Mouse (Mus musculus): Measurements from ENCODE around the gene Wfdc8. TPM values are rescaled to one million over a fixed set of nuclear protein-coding genes. Genes with fewer than 3 reads are reported as not detected.
"Not testable (repeated sequence)": the region's sequence is repeated elsewhere in the genome, so short reads cannot be mapped to it uniquely, and the experiment has no call there.

Wfdc8 gene
- not detected for total RNA-seq (2021)
- long read RNA-seq, experiment 1, result 0 reads
- long read RNA-seq, experiment 2, result 0 reads

DNA sequence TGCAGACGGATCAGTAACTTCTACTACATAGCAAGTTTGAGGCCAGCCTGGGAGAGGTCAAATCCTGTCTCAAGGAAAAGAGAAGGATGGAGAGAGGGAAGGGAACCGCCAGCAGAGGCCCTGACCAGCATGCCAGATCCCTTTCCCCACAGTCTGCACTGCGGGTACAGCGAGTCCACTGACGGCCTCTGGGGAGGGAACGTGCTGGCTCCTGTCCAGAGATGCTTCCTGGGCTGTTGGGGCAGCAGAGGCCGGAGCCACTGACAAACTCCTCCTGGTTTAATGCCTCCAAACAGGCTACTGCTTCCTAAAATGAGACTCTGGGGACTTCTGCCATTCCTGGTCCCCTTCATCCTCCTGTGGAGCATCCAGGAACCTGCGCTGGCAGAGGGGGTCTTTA is at the start of gene Wfdc8, which contains the start of gene Wfdc6b:
Gene Wfdc8, minus strand, starts transcription at position 156 of the 400 bp plus-strand sequence.
Gene Wfdc6b, plus strand, starts transcription at position 52 of the 400 bp plus-strand sequence.
- intact Hi-C loops (cut with DNase I), result not testable (repeated sequence)
- peak; percentile 64 for DNase-seq

DNA sequence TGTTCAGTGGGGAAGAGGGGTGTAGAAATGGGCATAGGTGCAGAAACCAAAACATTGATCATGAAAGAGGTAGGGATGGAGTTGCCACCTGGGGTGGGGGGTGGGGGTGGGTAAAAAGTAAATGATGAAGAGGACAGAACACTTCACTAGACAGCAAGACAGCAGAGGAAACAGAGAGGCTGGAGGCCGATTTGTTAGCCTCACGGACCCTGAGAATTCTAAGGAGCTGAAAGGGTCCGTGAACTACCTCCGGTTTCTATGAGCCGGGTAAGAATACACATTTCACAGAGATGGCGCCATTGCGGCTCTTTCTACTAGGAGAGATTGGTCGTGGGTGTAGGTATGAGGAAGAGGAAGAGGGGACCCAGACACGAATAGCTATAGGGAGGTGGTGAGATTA is 43.1 kb upstream of the Wfdc8 start, which contains the start of gene Wfdc9:
Gene Wfdc9, minus strand, starts transcription at position 101 of the 400 bp plus-strand sequence.
- intact Hi-C loops (cut with DNase I), result no loop called here
- no peak for DNase-seq

- intact Hi-C loops (cut with DNase I), result no loop called here
- DNase-seq, result peak; percentile 30 to 62
Observed at GRCm38 (mm10) chr2:164655858-164656257, 42.4 kb upstream of the Wfdc8 start, which contains the start of gene Wfdc10. Gene Wfdc10, plus strand, starts transcription at chr2:164656046.

DNA sequence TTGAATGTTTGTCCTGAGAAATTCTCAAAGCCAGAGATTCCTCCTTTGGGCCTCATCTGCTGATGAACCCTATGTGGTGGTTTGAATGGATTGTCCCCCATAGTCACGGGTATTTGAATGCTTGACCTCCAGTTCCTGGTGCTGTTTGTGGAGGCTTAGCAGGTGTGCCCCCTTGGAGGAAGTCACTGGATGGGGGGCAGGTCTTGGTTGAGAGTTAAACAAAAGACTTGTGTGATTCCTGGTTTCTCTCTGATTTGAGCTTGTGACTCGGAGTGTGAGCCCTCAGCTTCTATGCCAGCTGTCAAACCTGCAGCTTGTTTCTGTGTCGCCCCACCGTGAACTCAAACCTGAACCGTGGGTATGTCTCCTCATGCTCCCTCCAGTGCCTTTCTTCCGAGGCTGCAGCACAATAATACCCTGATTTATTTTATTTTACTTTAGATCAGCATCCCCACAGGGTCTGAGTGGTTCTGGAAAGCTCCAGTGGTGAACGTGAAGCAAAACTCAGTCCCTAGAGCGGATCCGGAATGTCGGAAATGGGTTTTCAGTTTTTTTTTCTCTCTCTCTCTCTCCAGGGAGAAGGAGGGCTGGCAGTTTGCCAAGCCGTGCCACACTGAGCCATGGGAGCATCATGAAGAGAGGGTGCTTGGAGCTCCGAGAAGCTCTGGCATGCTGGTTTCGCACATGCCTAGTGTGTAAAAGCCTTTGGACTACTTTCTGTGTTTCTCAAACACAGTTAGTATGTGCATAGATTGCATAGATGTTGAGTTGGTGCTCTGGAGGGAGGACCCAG is 28.7 kb upstream of the Wfdc8 start:
- no peak for DNase-seq
- intact Hi-C loops (cut with DNase I), result no loop called here

- intact Hi-C loops (cut with DNase I), result no loop called here
- DNase-seq, result peak in 1 of 2 experiments; percentile 10
Observed at GRCm38 (mm10) chr2:164641129-164641528, 27.7 kb upstream of the Wfdc8 start.

DNA sequence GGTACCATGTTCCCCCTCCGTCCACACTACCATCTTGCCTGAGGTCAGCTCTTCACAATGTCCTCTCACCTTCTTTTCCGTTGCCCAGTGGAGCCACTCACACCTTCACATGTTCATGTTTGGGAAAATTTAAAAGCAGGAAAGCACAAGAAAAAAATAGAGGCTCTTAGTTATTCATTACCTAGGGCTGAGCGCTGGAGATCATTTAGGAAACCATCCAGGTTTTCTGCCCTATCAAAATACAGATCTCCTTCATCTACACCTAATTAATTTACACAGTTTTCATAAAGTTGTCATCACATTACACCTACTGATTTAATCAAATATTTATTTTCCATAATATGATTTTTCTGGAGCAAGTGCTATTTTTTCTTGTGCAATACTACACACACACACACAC is 25.3 kb upstream of the Wfdc8 start, which contains the start of gene Wfdc16:
Gene Wfdc16, minus strand, starts transcription at position 101 of the 400 bp plus-strand sequence.
- intact Hi-C loops (cut with DNase I), result no loop called here
- no peak for DNase-seq

GRCm38 (mm10) chr2:164635266-164635665 is 21.8 kb upstream of the Wfdc8 start:
- no peak for DNase-seq
- intact Hi-C loops (cut with DNase I), result no loop called here

- intact Hi-C loops (cut with DNase I), result no loop called here
- no peak for DNase-seq
Observed at GRCm38 (mm10) chr2:164621775-164622174, 8.3 kb upstream of the Wfdc8 start.

DNA sequence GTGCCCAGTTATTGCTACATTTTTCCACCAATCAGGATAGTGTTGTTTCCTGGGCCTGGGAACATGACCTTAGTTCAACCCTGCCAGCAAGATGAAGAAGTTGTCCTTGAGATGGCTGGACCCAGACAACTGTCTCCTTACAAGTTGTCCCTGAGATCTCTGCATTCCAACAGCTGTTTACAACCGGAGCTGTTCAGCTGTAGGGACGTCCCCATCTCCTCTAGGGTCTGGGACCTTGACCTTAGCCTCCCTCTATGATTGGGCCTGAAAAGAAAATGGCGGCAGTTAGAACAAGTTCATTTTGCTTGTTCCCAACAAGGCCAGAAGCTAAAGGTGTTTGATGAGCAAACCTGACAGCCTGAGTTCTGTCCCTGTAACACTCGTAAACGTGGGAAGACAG is 5.6 kb upstream of the Wfdc8 start:
- DNase-seq, result no peak
- intact Hi-C loops (cut with DNase I), result no loop called here

DNA sequence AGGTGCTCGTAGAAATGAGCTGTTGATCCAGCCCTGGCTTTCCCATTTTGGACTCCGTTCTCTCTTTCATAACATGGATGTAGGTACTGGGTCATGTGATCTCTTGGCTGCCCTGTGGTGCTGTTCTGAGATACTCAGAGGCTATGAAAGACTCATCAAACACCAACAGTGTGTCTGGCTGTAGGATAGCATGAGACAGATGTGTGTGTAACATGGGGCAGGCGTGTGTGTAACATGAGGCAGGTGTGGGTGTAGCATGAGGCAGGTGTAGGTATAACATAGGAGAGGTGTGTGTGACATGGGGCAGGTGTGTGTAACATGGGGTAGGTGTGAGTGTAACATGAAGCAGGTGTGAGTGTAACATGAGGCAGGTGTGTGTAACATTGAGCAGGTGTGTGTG is 2.0 kb upstream of the Wfdc8 start:
- intact Hi-C loops (cut with DNase I), result no loop called here
- DNase-seq, result no peak

- no peak for DNase-seq
- intact Hi-C loops (cut with DNase I), result no loop called here
Observed at GRCm38 (mm10) chr2:164608781-164609180, 4.6 kb downstream of the Wfdc8 start.

DNA sequence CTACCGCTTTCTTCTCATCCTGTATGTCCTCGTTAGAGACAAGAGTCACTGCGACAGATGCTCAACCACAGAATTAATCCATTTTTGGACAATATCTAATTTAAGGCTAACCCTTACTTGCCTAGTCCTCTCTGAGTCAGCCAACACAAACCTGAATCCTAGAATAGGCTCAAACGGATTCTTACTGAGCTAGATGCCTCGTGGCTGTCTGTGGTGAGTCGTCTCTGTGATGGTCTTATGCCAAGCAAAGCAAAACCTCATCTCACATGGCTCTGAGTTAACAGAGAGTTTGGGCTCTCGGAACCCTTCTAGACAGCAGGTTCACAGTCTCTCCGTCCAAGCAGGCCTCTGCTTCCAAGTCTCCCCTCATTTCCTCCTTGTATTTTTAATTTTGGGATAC is 9.0 kb downstream of the Wfdc8 start:
- intact Hi-C loops (cut with DNase I), result no loop called here
- DNase-seq, result no peak

DNA sequence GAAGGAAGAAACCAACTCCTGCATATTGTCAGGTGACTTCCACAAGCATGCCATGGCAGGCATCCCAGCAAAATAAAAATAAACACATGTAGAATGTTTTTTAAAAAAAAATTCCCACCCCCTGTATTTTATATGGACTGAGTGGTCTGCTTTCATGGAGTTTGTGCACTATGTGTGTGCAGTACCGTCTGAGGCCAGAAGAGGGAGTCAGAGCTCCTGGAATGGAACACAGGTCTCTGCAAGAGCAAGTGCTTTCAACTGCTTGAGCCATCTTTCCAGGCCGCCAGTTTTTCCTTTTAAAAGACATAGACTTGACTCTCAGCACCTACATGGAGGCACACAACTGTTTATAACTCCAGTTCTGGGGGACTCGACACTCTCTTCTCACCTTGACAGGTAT is 9.9 kb downstream of the Wfdc8 start:
- intact Hi-C loops (cut with DNase I), result no loop called here
- no peak for DNase-seq

DNA sequence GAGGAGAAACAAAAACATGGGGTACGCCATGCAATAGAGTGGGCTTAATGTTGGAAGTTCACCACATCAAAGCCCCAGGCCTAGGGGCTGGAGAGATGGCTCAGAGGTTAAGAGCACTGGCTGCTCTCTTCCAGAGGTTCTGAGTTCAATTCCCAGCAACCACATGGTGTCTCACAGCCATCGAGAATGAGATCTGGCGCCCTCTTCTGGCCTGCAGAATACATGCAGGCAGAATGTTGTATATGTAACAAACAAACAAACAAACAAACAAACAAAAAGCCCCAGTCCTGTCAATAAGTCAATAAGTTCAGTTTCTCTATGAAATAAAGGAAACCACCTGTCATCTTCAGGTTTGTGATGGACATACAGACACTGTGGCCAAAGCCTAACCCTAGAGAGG is 13.2 kb downstream of the Wfdc8 start:
- no peak for DNase-seq
- intact Hi-C loops (cut with DNase I), result no loop called here

- intact Hi-C loops (cut with DNase I), result loop anchor here (5.0 kb wide), 1 partner anchor 204 kb away; no protein-coding TSS in a partner anchor
- DNase-seq, result no peak
Observed at GRCm38 (mm10) chr2:164593494-164593893, 19.9 kb downstream of the Wfdc8 start, which contains the start of gene Eppin. Gene Eppin, minus strand, starts transcription at chr2:164593594.

GRCm38 (mm10) chr2:164592014-164592413 is 21.4 kb downstream of the Wfdc8 start:
- peak in 1 of 2 experiments; percentile 37 for DNase-seq
- intact Hi-C loops (cut with DNase I), result loop anchor here (1.0 to 5.0 kb wide), 2 partner anchors 134 to 205 kb away; no protein-coding TSS in a partner anchor

- intact Hi-C loops (cut with DNase I), result not testable (repeated sequence)
- peak; percentile 47 for DNase-seq
Observed at GRCm38 (mm10) chr2:164585025-164585725, 28.3 kb downstream of the Wfdc8 start, which contains the start of gene Wfdc6a. Gene Wfdc6a, minus strand, starts transcription at chr2:164585447.

DNA sequence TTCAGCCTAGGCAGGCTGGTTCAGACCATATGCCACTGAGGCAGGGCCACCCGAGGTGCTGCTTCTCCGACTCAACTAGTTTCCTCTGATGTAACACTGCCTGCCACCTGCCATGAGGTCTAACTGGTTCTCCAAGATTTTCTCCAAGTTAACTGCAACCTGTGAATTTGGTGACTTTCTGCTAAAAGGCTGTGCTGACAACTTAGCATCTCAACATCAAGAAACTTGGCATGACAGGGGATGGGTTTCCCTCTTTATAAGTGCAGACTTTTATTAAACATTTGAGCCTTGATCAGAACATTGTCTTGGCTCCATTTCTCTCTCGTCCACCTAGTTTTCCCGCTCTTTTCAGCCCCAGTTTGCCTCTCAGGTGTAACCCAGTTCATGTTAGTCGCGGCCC is 40.1 kb downstream of the Wfdc8 start, which contains the start of gene Spint3:
Gene Spint3, minus strand, starts transcription at position 101 of the 400 bp plus-strand sequence.
- intact Hi-C loops (cut with DNase I); DNase-seq: not testable (repeated sequence)

DNA sequence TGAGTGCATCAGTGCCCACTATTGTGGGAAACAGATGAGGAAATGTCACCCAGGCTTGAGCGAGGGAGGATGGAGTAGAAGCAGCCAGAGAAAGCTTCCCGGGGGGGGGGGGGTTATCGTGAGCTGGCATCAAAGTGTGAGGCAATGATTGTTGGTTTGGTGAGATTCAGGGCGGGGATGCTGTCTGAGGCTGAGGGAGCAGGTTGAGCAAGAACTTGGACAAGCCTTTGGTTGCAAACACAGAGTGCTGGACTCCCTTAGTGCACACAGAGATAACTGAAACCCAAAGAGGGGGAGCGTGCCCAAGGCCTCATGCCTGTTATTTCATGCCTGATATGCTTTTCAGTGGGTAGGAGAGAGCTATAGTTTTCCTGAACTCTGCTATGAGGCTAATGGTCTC is 46.0 kb downstream of the Wfdc8 start:
- DNase-seq, result no peak
- intact Hi-C loops (cut with DNase I), result no loop called here

GRCm38 (mm10) chr2:164566997-164567396 is 46.4 kb downstream of the Wfdc8 start:
- intact Hi-C loops (cut with DNase I), result no loop called here
- no peak for DNase-seq

DNA sequence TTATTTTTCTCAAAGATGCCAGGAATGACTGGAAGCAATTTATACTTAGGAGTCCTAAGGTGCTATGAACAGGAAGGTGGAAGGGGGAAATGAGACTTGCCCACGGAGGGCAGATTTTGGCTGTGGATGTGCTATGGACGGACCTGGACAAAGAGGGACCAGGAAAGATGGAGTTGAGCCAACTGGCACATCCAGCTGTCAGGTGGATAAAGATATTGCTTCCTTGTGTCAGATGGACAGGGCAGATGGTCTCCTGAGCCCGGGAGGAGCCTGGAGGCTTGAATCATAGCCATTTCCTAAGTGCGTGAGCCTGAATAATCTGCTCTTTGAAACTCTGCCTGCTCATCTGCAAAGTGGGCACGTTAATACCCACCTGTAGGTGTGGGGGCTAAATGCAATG is 49.1 kb downstream of the Wfdc8 start:
- intact Hi-C loops (cut with DNase I), result no loop called here
- DNase-seq, result no peak
